Mouse (Mus musculus) urinary bladder, adult 18-20 months (tissue): ENCODE measurements around the gene Gaa.
A peak's percentile ranks its signal among the peaks of the same experiment; 100 is the strongest.
"Not testable (repeated sequence)": the region's sequence is repeated elsewhere in the genome, so short reads cannot be mapped to it uniquely, and the experiment has no call there.

Source experiments
- DNase-seq, 2 experiments: peaks; one replicate each; pipeline ENCODE4 v3.0.0; 2022; ENCODE audit warnings: low spot score in 2 of 2, mixed read lengths in 2 of 2

Gene Gaa

GRCm38 (mm10) chr11:119267768-119268556 lies at the start of gene Gaa:
Gaa (plus strand) TSS chr11:119267887.
- DNase-seq: peak; percentile 93 to 94

GRCm38 (mm10) chr11:119219816-119220465 lies 47.7 kb upstream of the Gaa start:
- no peak for DNase-seq

GRCm38 (mm10) chr11:119221812-119222510 lies 45.7 kb upstream of the Gaa start:
- no peak for DNase-seq

- DNase-seq: no peak
These were observed 44.4 kb upstream of the Gaa start for GRCm38 (mm10) chr11:119223124-119223890.

GRCm38 (mm10) chr11:119224926-119225325 lies 42.8 kb upstream of the Gaa start:
- no peak for DNase-seq

- no peak for DNase-seq
These were observed 42.1 kb upstream of the Gaa start for GRCm38 (mm10) chr11:119225634-119226033.

GRCm38 (mm10) chr11:119227591-119227990 lies 40.1 kb upstream of the Gaa start:
- no peak for DNase-seq

GRCm38 (mm10) chr11:119228091-119228781 lies 39.5 kb upstream of the Gaa start, which contains the start of the genes Tbc1d16 and Ccdc40:
Tbc1d16 (minus strand) TSS chr11:119228499.
Ccdc40 (plus strand) TSS chr11:119228572.
- peak; percentile 57 to 67 for DNase-seq

- peak in 1 of 2 experiments; percentile 48 for DNase-seq
These were observed 38.7 kb upstream of the Gaa start for GRCm38 (mm10) chr11:119228846-119229626.

GRCm38 (mm10) chr11:119234770-119235169 lies 32.9 kb upstream of the Gaa start:
- no peak for DNase-seq

- no peak for DNase-seq
These were observed 32.1 kb upstream of the Gaa start for GRCm38 (mm10) chr11:119235596-119235995.

- DNase-seq: no peak
These were observed 31.3 kb upstream of the Gaa start for GRCm38 (mm10) chr11:119236354-119236753.

GRCm38 (mm10) chr11:119237007-119237406 lies 30.7 kb upstream of the Gaa start:
- DNase-seq: no peak

GRCm38 (mm10) chr11:119237568-119238304 lies 30.0 kb upstream of the Gaa start:
- DNase-seq: peak; percentile 18 to 53

- peak; percentile 29 to 38 for DNase-seq
These were observed 29.4 kb upstream of the Gaa start for GRCm38 (mm10) chr11:119238305-119238721.

- DNase-seq: no peak
These were observed 28.2 kb upstream of the Gaa start for GRCm38 (mm10) chr11:119239480-119239879.

GRCm38 (mm10) chr11:119245543-119245942 lies 22.1 kb upstream of the Gaa start:
- not testable (repeated sequence) for DNase-seq

- no peak for DNase-seq
These were observed 18.7 kb upstream of the Gaa start for GRCm38 (mm10) chr11:119249011-119249410.

- DNase-seq: no peak
These were observed 16.7 kb upstream of the Gaa start for GRCm38 (mm10) chr11:119250998-119251397.
